Mouse (Mus musculus): ENCODE results near the gene A930033H14Rik.

- TF ChIP-seq POLR2A (IDR thresholded peaks at IDR 0.05; ENCODE audit: borderline replicate concordance, control insufficient read depth, low read depth, low read length) = no peak
- no peak for TF ChIP-seq CTCF (IDR thresholded peaks at IDR 0.05; ENCODE audit: control insufficient read depth, insufficient read depth, low read length)
Observed at GRCm38 (mm10) chr10:69225471-69225870, 12.6 kb upstream of the A930033H14Rik start.
